28 mouse cellular contexts compared by ENCODE assay signal in the genomic region with DNA sequence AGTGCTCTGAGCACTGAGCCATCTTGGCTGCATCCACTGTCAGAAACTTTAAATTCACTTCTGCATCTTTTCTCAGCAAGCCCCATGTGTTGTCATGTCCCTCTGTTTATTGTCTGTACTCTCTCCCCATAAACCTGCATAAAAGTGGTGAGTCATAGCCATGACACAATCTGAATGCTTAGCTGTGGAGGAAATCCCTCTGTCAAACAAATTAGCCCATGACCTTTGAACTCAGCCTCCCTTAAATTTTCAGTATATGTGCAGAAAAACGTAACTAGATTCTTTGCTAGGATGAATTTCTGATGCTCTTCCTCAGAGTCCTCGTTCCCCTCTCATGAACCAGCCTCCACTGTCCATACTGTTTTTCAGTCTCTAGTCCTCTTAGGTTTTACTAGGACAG.
DNase-seq lines count a peak whose midpoint lies in the region; ATAC-seq and TF ChIP-seq lines count a peak whose summit lies in the region.
"Had no signal": no experiment of that assay in that cellular context is flagged by ENCODE, and none has a peak within 500 bp of the region (broad histone marks: within the 10 kb centered on the region; RNA-seq: fewer than 3 reads in every experiment).

No protein-coding gene starts in this region.

- DNase-seq in kidney, postnatal 36 days = no peak
- DNase-seq in lung, adult 2 months = no peak
- DNase-seq in midbrain, embryonic 10.5 days (ENCODE audit: low spot score) = no peak
- no peak for DNase-seq in midbrain, postnatal 0 days (ENCODE audit: low spot score)
- no peak for DNase-seq in right cerebral cortex, postnatal 25 days
- DNase-seq: adrenal gland, adult 2 months; adrenal gland, postnatal 14 days; B cell, adult 2 months; cerebellum, adult 11 months; cerebellum, adult 2 months; cerebellum, adult 9-11 months; cerebellum, postnatal 25 days; forebrain, postnatal 0 days; gastrocnemius, postnatal 25 days; heart, adult 18-20 months; heart, postnatal 14 days; heart, postnatal 4 days had no signal

- no peaks in the 10 kb centered on the region for H3K9me3 ChIP-seq in kidney, embryonic 15.5 days (replicated peaks)
- H3K9me3 ChIP-seq in lung, embryonic 15.5 days = no peaks in the 10 kb centered on the region
- no peaks in the 10 kb centered on the region for H3K9me3 ChIP-seq in midbrain, embryonic 10.5 days (replicated peaks)
- H3K9me3 ChIP-seq in midbrain, postnatal 0 days (ENCODE audit: low read length) = no peaks in the 10 kb centered on the region
- H3K9me3 ChIP-seq: embryonic facial prominence, embryonic 12.5 days; embryonic facial prominence, embryonic 15.5 days; G1E; heart, embryonic 10.5 days; heart, embryonic 13.5 days had no signal

- peaks cover 17% of the 10 kb centered on the region for H3K4me1 ChIP-seq in kidney, embryonic 15.5 days
- H3K4me1 ChIP-seq in lung, embryonic 15.5 days = peaks cover 13% of the 10 kb centered on the region; the same call in 1 of the 2 replicates
- H3K4me1 ChIP-seq in lung, adult 2 months (ENCODE audit: control insufficient read depth, insufficient read depth, low read length) = no peaks in the 10 kb centered on the region; the same call in 1 of the 2 replicates
- peaks cover 15% of the 10 kb centered on the region for H3K4me1 ChIP-seq in midbrain, embryonic 10.5 days
- H3K4me1 ChIP-seq in midbrain, postnatal 0 days (ENCODE audit: insufficient read depth, low read length) = no peaks in the 10 kb centered on the region
- H3K4me1 ChIP-seq: embryonic facial prominence, embryonic 12.5 days; embryonic facial prominence, embryonic 15.5 days; heart, embryonic 10.5 days; heart, embryonic 13.5 days had no signal

- 0 out of 2 replicates have a peak, but pooled peaks have one; percentile 25 for ATAC-seq in kidney, embryonic 15.5 days (replicated peaks; ENCODE audit: low FRiP score)
- no peak for ATAC-seq in lung, embryonic 15.5 days (ENCODE audit: borderline replicate concordance, extremely low read depth, low FRiP score, low TSS enrichment)
- ATAC-seq in midbrain, postnatal 0 days (ENCODE audit: low FRiP score) = no peak
- ATAC-seq: forebrain, embryonic 14.5 days; forebrain, postnatal 0 days had no signal

- no peaks in the 10 kb centered on the region for H3K79me2 ChIP-seq in myocyte (ENCODE audit: control insufficient read depth, insufficient read depth)

- H3K27me3 ChIP-seq in kidney, embryonic 15.5 days = no peaks in the 10 kb centered on the region
- H3K27me3 ChIP-seq in lung, embryonic 15.5 days = no peaks in the 10 kb centered on the region
- no peaks in the 10 kb centered on the region for H3K27me3 ChIP-seq in midbrain, embryonic 10.5 days (ENCODE audit: low read depth, poor library complexity, severe bottlenecking)
- no peaks in the 10 kb centered on the region for H3K27me3 ChIP-seq in midbrain, postnatal 0 days (ENCODE audit: insufficient read depth, low read length)
- H3K27me3 ChIP-seq in myocyte (ENCODE audit: control insufficient read depth, insufficient read depth, insufficient read length) = no peaks in the 10 kb centered on the region
- H3K27me3 ChIP-seq: CH12.LX; embryonic facial prominence, embryonic 12.5 days; embryonic facial prominence, embryonic 15.5 days; heart, embryonic 13.5 days had no signal

- TF ChIP-seq POLR2A in lung, adult 2 months (IDR thresholded peaks at IDR 0.05; ENCODE audit: borderline replicate concordance, extremely low read depth, low read depth, low read length) = no peak
- no peak for TF ChIP-seq POLR2A in myocyte (IDR thresholded peaks at IDR 0.05; ENCODE audit: insufficient read length, low read depth)

- WGBS in kidney, embryonic 15.5 days = 14% methylated on average over 2 of the region's 2 CpGs
- WGBS in lung, embryonic 15.5 days = 35% methylated on average over 2 of the region's 2 CpGs
- 65% methylated on average over 2 of the region's 2 CpGs for WGBS in lung, adult 2 months
- 78% methylated on average over 2 of the region's 2 CpGs for WGBS in midbrain, embryonic 10.5 days
- WGBS in midbrain, postnatal 0 days = 82% methylated on average over 2 of the region's 2 CpGs

- H3ac ChIP-seq in myocyte (ENCODE audit: control insufficient read depth, insufficient read length) = no peak overlapping the region

- TF ChIP-seq CTCF in lung, adult 2 months (IDR thresholded peaks at IDR 0.05; ENCODE audit: insufficient read depth, low read length) = no peak
- TF ChIP-seq CTCF in midbrain, postnatal 0 days (IDR thresholded peaks at IDR 0.05) = no peak

- no peak overlapping the region for H3K4me2 ChIP-seq in kidney, embryonic 15.5 days
- H3K4me2 ChIP-seq in lung, embryonic 15.5 days = no peak overlapping the region
- no peak overlapping the region for H3K4me2 ChIP-seq in midbrain, postnatal 0 days (ENCODE audit: low read depth, low read length, poor library complexity, severe bottlenecking)
- no peak overlapping the region for H3K4me2 ChIP-seq in myocyte (ENCODE audit: low read depth)
- H3K4me2 ChIP-seq: embryonic facial prominence, embryonic 12.5 days; embryonic facial prominence, embryonic 15.5 days; heart, embryonic 13.5 days; hindbrain, embryonic 14.5 days had no signal

- H3K9ac ChIP-seq in kidney, embryonic 15.5 days = no peak overlapping the region
- no peak overlapping the region for H3K9ac ChIP-seq in lung, embryonic 15.5 days
- H3K9ac ChIP-seq in midbrain, postnatal 0 days (replicated peaks; ENCODE audit: low read length, poor library complexity, severe bottlenecking) = no peak overlapping the region
- H3K9ac ChIP-seq: embryonic facial prominence, embryonic 12.5 days; embryonic facial prominence, embryonic 15.5 days; forebrain, postnatal 0 days; heart, embryonic 13.5 days; hindbrain, embryonic 14.5 days had no signal

- H3K27ac ChIP-seq in kidney, embryonic 15.5 days = no peak overlapping the region
- H3K27ac ChIP-seq in lung, embryonic 15.5 days = peak overlapping the region; percentile 38
- H3K27ac ChIP-seq in midbrain, embryonic 10.5 days (replicated peaks) = 0 out of 2 replicates have a peak overlapping the region, but pooled peaks have one; percentile 30
- no peak overlapping the region for H3K27ac ChIP-seq in midbrain, postnatal 0 days (ENCODE audit: low read depth, low read length)
- H3K27ac ChIP-seq: embryonic facial prominence, embryonic 12.5 days; embryonic facial prominence, embryonic 15.5 days; heart, embryonic 10.5 days; heart, embryonic 13.5 days; hindbrain, embryonic 14.5 days had no signal

- no peaks in the 10 kb centered on the region for H3K36me3 ChIP-seq in kidney, embryonic 15.5 days
- no peaks in the 10 kb centered on the region for H3K36me3 ChIP-seq in lung, embryonic 15.5 days
- no peaks in the 10 kb centered on the region for H3K36me3 ChIP-seq in midbrain, embryonic 10.5 days
- no peaks in the 10 kb centered on the region for H3K36me3 ChIP-seq in midbrain, postnatal 0 days (ENCODE audit: insufficient read depth, low read length)
- H3K36me3 ChIP-seq in myocyte (ENCODE audit: control insufficient read depth, insufficient read depth) = no peaks in the 10 kb centered on the region
- H3K36me3 ChIP-seq: embryonic facial prominence, embryonic 12.5 days; embryonic facial prominence, embryonic 15.5 days; G1E; heart, embryonic 10.5 days; heart, embryonic 13.5 days had no signal

- H3K4me3 ChIP-seq in kidney, embryonic 15.5 days (replicated peaks) = no peak overlapping the region
- no peak overlapping the region for H3K4me3 ChIP-seq in lung, embryonic 15.5 days
- no peak overlapping the region for H3K4me3 ChIP-seq in lung, adult 2 months (replicated peaks; ENCODE audit: extremely low read depth, low read depth, low read length)
- H3K4me3 ChIP-seq in midbrain, embryonic 10.5 days = no peak overlapping the region
- no peak overlapping the region for H3K4me3 ChIP-seq in midbrain, postnatal 0 days (ENCODE audit: low read depth, low read length)
- no peak overlapping the region for H3K4me3 ChIP-seq in myocyte
- H3K4me3 ChIP-seq: embryonic facial prominence, embryonic 12.5 days; embryonic facial prominence, embryonic 15.5 days; heart, embryonic 10.5 days; heart, embryonic 13.5 days had no signal

TF ChIP-seq in myocyte, 11 proteins besides CTCF, POLR2A, EP300 and RAD21:
- TF ChIP-seq TCF12 (IDR thresholded peaks at IDR 0.05; ENCODE audit: insufficient read depth, poor library complexity, severe bottlenecking) = no peak
- no peak for TF ChIP-seq REST (IDR thresholded peaks at IDR 0.05; ENCODE audit: insufficient read depth, insufficient read length)
- no peak for TF ChIP-seq POLR2AphosphoS2 (IDR thresholded peaks at IDR 0.05; ENCODE audit: insufficient read length, low read depth)
- no peak for TF ChIP-seq E2F4 (IDR thresholded peaks at IDR 0.05; ENCODE audit: insufficient read depth)
- TF ChIP-seq CEBPB (IDR thresholded peaks at IDR 0.05; ENCODE audit: insufficient read depth, poor library complexity, severe bottlenecking) = 0 out of 2 replicates have a peak, but pooled peaks have one; percentile 23
- no peak for TF ChIP-seq TCF3 (IDR thresholded peaks at IDR 0.05; ENCODE audit: insufficient read length, low read depth)

Comparison
In these comparisons a context has a peak if more than half of its experiments do, and no peak if none do; other contexts are left out.
1. H3K27ac ChIP-seq: peak in lung, embryonic 15.5 days (single experiment) and midbrain, embryonic 10.5 days (single experiment); none in kidney, embryonic 15.5 days (single experiment) and midbrain, postnatal 0 days (single experiment).